Comparison of ENCODE assay signal across 13 mouse cellular contexts in genomic region chr5:20751696-20752095, GRCm38 (mm10).
DNase-seq lines count a peak whose midpoint lies in the region; ATAC-seq and TF ChIP-seq lines count a peak whose summit lies in the region.
"Had no signal": no experiment of that assay in that cellular context is flagged by ENCODE, and none has a peak within 500 bp of the region (broad histone marks: within the 10 kb centered on the region; RNA-seq: fewer than 3 reads in every experiment).

No protein-coding gene starts in this region.

- no peaks in the 10 kb centered on the region for H3K36me3 ChIP-seq in lung, embryonic 14.5 days (ENCODE audit: insufficient read depth)
- H3K36me3 ChIP-seq in forebrain, embryonic 11.5 days (ENCODE audit: control insufficient read depth, insufficient read depth, low read length): no peaks in the 10 kb centered on the region
- no peaks in the 10 kb centered on the region for H3K36me3 ChIP-seq in hindbrain, embryonic 14.5 days (replicated peaks; ENCODE audit: control insufficient read depth, insufficient read depth)
- no peaks in the 10 kb centered on the region for H3K36me3 ChIP-seq in neural tube, embryonic 14.5 days (ENCODE audit: control insufficient read depth, insufficient read depth, low read length)
- no peaks in the 10 kb centered on the region for H3K36me3 ChIP-seq in kidney, embryonic 14.5 days (ENCODE audit: control insufficient read depth, insufficient read depth, low read length)
- H3K36me3 ChIP-seq: limb, embryonic 12.5 days had no signal

- H3K4me1 ChIP-seq in lung, embryonic 14.5 days (ENCODE audit: insufficient read depth): no peaks in the 10 kb centered on the region
- H3K4me1 ChIP-seq in forebrain, embryonic 11.5 days (replicated peaks; ENCODE audit: control insufficient read depth, insufficient read depth, low read length): peaks cover 10% of the 10 kb centered on the region; the same call in 1 of the 2 replicates
- H3K4me1 ChIP-seq in hindbrain, embryonic 14.5 days (replicated peaks; ENCODE audit: control insufficient read depth, insufficient read depth, low read length): 0 out of 2 replicates have a peak, but pooled peaks cover 19% of the 10 kb centered on the region
- 0 out of 2 replicates have a peak, but pooled peaks cover 3% of the 10 kb centered on the region for H3K4me1 ChIP-seq in neural tube, embryonic 14.5 days (ENCODE audit: control insufficient read depth, insufficient read depth, low read length)
- no peaks in the 10 kb centered on the region for H3K4me1 ChIP-seq in kidney, embryonic 14.5 days (ENCODE audit: control insufficient read depth, insufficient read depth, low read length)

- H3K9ac ChIP-seq in lung, embryonic 14.5 days: no peak overlapping the region
- no peak overlapping the region for H3K9ac ChIP-seq in forebrain, embryonic 11.5 days (ENCODE audit: low read length)
- no peak overlapping the region for H3K9ac ChIP-seq in hindbrain, embryonic 14.5 days
- H3K9ac ChIP-seq in neural tube, embryonic 14.5 days (replicated peaks; ENCODE audit: low read depth, low read length): no peak overlapping the region
- H3K9ac ChIP-seq in kidney, embryonic 14.5 days (ENCODE audit: low read depth, low read length): no peak overlapping the region
- H3K9ac ChIP-seq: limb, embryonic 12.5 days had no signal

- no peak overlapping the region for H3K4me3 ChIP-seq in lung, embryonic 14.5 days (ENCODE audit: low read depth, low read length)
- no peak overlapping the region for H3K4me3 ChIP-seq in forebrain, embryonic 11.5 days (ENCODE audit: low read depth, low read length)
- H3K4me3 ChIP-seq in hindbrain, embryonic 14.5 days (replicated peaks; ENCODE audit: low read length): no peak overlapping the region
- no peak overlapping the region for H3K4me3 ChIP-seq in neural tube, embryonic 14.5 days (ENCODE audit: low read depth, low read length)
- no peak overlapping the region for H3K4me3 ChIP-seq in kidney, embryonic 14.5 days (ENCODE audit: low read length)
- H3K4me3 ChIP-seq: limb, embryonic 12.5 days had no signal

- H3K4me2 ChIP-seq in lung, embryonic 14.5 days: no peak overlapping the region
- no peak overlapping the region for H3K4me2 ChIP-seq in forebrain, embryonic 11.5 days (ENCODE audit: low read depth, low read length, severe bottlenecking)
- H3K4me2 ChIP-seq in hindbrain, embryonic 14.5 days (replicated peaks): no peak overlapping the region
- no peak overlapping the region for H3K4me2 ChIP-seq in neural tube, embryonic 14.5 days (ENCODE audit: low read depth, low read length)
- no peak overlapping the region for H3K4me2 ChIP-seq in kidney, embryonic 14.5 days (replicated peaks; ENCODE audit: low read depth, low read length)
- H3K4me2 ChIP-seq: limb, embryonic 12.5 days had no signal

- H3K27ac ChIP-seq in lung, embryonic 14.5 days (ENCODE audit: low read depth): peak overlapping the region; percentile 10; the same call in 1 of the 2 replicates
- H3K27ac ChIP-seq in forebrain, embryonic 11.5 days (ENCODE audit: low read depth, low read length): peak overlapping the region; percentile 38; the same call in 1 of the 2 replicates
- no peak overlapping the region for H3K27ac ChIP-seq in hindbrain, embryonic 14.5 days
- no peak overlapping the region for H3K27ac ChIP-seq in neural tube, embryonic 14.5 days (ENCODE audit: low read depth, low read length)
- H3K27ac ChIP-seq in kidney, embryonic 14.5 days (ENCODE audit: low read depth, low read length): no peak overlapping the region
- H3K27ac ChIP-seq: limb, embryonic 12.5 days had no signal

- peak; percentile 64 for ATAC-seq in lung, embryonic 14.5 days (ENCODE audit: insufficient read depth)
- ATAC-seq in forebrain, embryonic 11.5 days (replicated peaks; ENCODE audit: low FRiP score): peak; percentile 74
- ATAC-seq in hindbrain, embryonic 14.5 days (ENCODE audit: low FRiP score): peak; percentile 74
- ATAC-seq in neural tube, embryonic 14.5 days (ENCODE audit: low read depth): peak; percentile 68; the same call in 1 of the 2 replicates
- ATAC-seq in kidney, embryonic 14.5 days (ENCODE audit: low FRiP score, low TSS enrichment): no peak

- peak; percentile 32 for DNase-seq in lung, embryonic 14.5 days
- no peak for DNase-seq in lung, postnatal 4 days
- peak; percentile 54 for DNase-seq in forebrain, embryonic 11.5 days (ENCODE audit: low spot score)
- DNase-seq in hindbrain, embryonic 14.5 days (ENCODE audit: low spot score): no peak
- no peak for DNase-seq in yolk sac, embryonic 10.5 days (ENCODE audit: low spot score)
- no peak for DNase-seq in cerebellum, postnatal 36 days
- DNase-seq: adrenal gland, postnatal 14 days; cerebellum, postnatal 25 days; kidney, postnatal 10 days; spleen, adult 18-20 months had no signal

- no peak for TF ChIP-seq CTCF in lung, embryonic 14.5 days (IDR thresholded peaks at IDR 0.05; ENCODE audit: low read depth)

- 50% methylated on average over 7 of the region's 7 CpGs for WGBS in lung, embryonic 14.5 days
- WGBS in forebrain, embryonic 11.5 days: 35% methylated on average over 7 of the region's 7 CpGs
- 28% methylated on average over 7 of the region's 7 CpGs for WGBS in hindbrain, embryonic 14.5 days
- 34% methylated on average over 7 of the region's 7 CpGs for WGBS in neural tube, embryonic 14.5 days
- WGBS in kidney, embryonic 14.5 days: 71% methylated on average over 7 of the region's 7 CpGs

- no peaks in the 10 kb centered on the region for H3K9me3 ChIP-seq in lung, embryonic 14.5 days (ENCODE audit: low read depth, low read length)
- H3K9me3 ChIP-seq in forebrain, embryonic 11.5 days (ENCODE audit: control insufficient read depth, low read length): no peaks in the 10 kb centered on the region
- no peaks in the 10 kb centered on the region for H3K9me3 ChIP-seq in hindbrain, embryonic 14.5 days (ENCODE audit: control insufficient read depth, low read length)
- H3K9me3 ChIP-seq in neural tube, embryonic 14.5 days (ENCODE audit: control insufficient read depth, low read length): no peaks in the 10 kb centered on the region
- H3K9me3 ChIP-seq in kidney, embryonic 14.5 days (ENCODE audit: control insufficient read depth, low read length): no peaks in the 10 kb centered on the region
- H3K9me3 ChIP-seq: limb, embryonic 12.5 days had no signal

- H3K27me3 ChIP-seq in lung, embryonic 14.5 days (ENCODE audit: insufficient read depth, low read length): no peaks in the 10 kb centered on the region
- no peaks in the 10 kb centered on the region for H3K27me3 ChIP-seq in forebrain, embryonic 11.5 days (ENCODE audit: control insufficient read depth, insufficient read depth, low read length)
- H3K27me3 ChIP-seq in hindbrain, embryonic 14.5 days (ENCODE audit: control insufficient read depth, insufficient read depth, low read length): no peaks in the 10 kb centered on the region
- H3K27me3 ChIP-seq in neural tube, embryonic 14.5 days (ENCODE audit: control insufficient read depth, insufficient read depth, low read length): no peaks in the 10 kb centered on the region
- H3K27me3 ChIP-seq in kidney, embryonic 14.5 days (ENCODE audit: control insufficient read depth, insufficient read depth, low read length): no peaks in the 10 kb centered on the region
- H3K27me3 ChIP-seq: limb, embryonic 12.5 days had no signal

Comparison
In these comparisons a context has a peak if more than half of its experiments do, and no peak if none do; other contexts are left out.
1. DNase-seq: peak in lung, embryonic 14.5 days (single experiment) and forebrain, embryonic 11.5 days (single experiment); none in lung, postnatal 4 days (0 of 2), hindbrain, embryonic 14.5 days (single experiment), yolk sac, embryonic 10.5 days (single experiment) and cerebellum, postnatal 36 days (0 of 2).
2. H3K27ac ChIP-seq: peak in lung, embryonic 14.5 days (single experiment) and forebrain, embryonic 11.5 days (single experiment); none in hindbrain, embryonic 14.5 days (single experiment), neural tube, embryonic 14.5 days (single experiment) and kidney, embryonic 14.5 days (single experiment).